Mouse (Mus musculus) liver, postnatal 0 days (tissue): ENCODE measurements around the gene Stk10.
A peak's percentile ranks its signal among the peaks of the same experiment; 100 is the strongest.

ENCODE experiments used
- CTCF ChIP-seq: sonication (generic); IDR thresholded peaks from 2 replicates; pipeline ENCODE4 v1.5.1; 2016; ENCODE audit warnings: antibody characterized with exemption, low read depth
- EP300 ChIP-seq: IDR thresholded peaks from 2 replicates; pipeline ENCODE4 v1.6.1; 2016; ENCODE audit warnings: antibody characterized with exemption, low read depth, mild to moderate bottlenecking

- TF ChIP-seq CTCF (peak; percentile 38), EP300 (0 out of 2 replicates have a peak, but pooled peaks have one; percentile 16)
Measured at GRCm38 (mm10) chr11:32542687-32543411, 9.7 kb downstream of the Stk10 start.
